Mouse (Mus musculus): ENCODE data around the gene Chdh. TPM values are rescaled to one million over a fixed set of nuclear protein-coding genes. Genes with fewer than 3 reads are reported as not detected.
A peak's percentile ranks its signal among the peaks of the same experiment; 100 is the strongest.

Chdh gene
- polyA plus RNA-seq, 1 experiment from 2014 or later, result 1.5 TPM

GRCm38 (mm10) chr14:29988337-29988736 lies 20.5 kb upstream of the Chdh start:
- H3K9me3 ChIP-seq, result no peaks in the 10 kb centered on the region
- no peaks in the 10 kb centered on the region for H3K4me1 ChIP-seq (replicated peaks)
- H3K4me2 ChIP-seq (replicated peaks), result no peak overlapping the region
- H3K27ac ChIP-seq, result no peak overlapping the region
- no peaks in the 10 kb centered on the region for H3K27me3 ChIP-seq (replicated peaks)
- peaks cover 73% of the 10 kb centered on the region for H3K36me3 ChIP-seq
- H3K4me3 ChIP-seq (replicated peaks), result no peak overlapping the region
- no peak overlapping the region for H3K9ac ChIP-seq
- WGBS, result 95% methylated on average over 4 of the region's 4 CpGs
- ATAC-seq, result no peak

DNA sequence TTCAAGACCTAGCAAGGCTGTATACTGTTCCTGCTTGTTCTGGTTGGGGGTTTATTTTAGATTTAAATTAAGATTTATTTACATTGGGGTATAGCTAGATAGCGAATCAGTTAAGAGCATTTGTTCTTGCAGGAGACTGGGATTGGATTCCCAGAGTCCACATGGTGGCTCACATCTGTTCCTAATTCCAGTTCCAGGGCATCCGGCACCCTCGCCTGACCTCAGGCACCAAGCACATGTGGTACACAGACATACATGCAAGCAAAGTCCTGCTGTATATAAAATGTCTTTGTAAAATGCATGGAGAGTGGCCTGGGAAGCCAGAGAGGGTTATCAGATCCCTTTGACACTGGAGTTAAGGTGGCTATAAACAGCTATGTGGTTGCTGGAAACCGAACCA lies 13.8 kb upstream of the Chdh start:
- ATAC-seq, result no peak
- no peak overlapping the region for H3K27ac ChIP-seq
- H3K4me3 ChIP-seq (replicated peaks), result no peak overlapping the region
- no peak overlapping the region for H3K9ac ChIP-seq
- peaks cover 30% of the 10 kb centered on the region for H3K36me3 ChIP-seq
- H3K4me2 ChIP-seq (replicated peaks), result no peak overlapping the region
- 92% methylated on average over 4 of the region's 4 CpGs for WGBS
- no peaks in the 10 kb centered on the region for H3K27me3 ChIP-seq (replicated peaks)
- 0 out of 2 replicates have a peak, but pooled peaks cover 6% of the 10 kb centered on the region for H3K4me1 ChIP-seq (replicated peaks)
- H3K9me3 ChIP-seq, result no peaks in the 10 kb centered on the region

GRCm38 (mm10) chr14:29996000-29996751 lies 12.6 kb upstream of the Chdh start:
- H3K4me1 ChIP-seq (replicated peaks), result 0 out of 2 replicates have a peak, but pooled peaks cover 12% of the 10 kb centered on the region
- H3K9me3 ChIP-seq, result no peaks in the 10 kb centered on the region
- H3K27ac ChIP-seq, result no peak overlapping the region; the same call in 1 of the 2 replicates
- ATAC-seq, result peak; percentile 90
- no peaks in the 10 kb centered on the region for H3K27me3 ChIP-seq (replicated peaks)
- WGBS, result 76% methylated on average over 11 of the region's 11 CpGs
- H3K4me3 ChIP-seq (replicated peaks), result no peak overlapping the region
- no peak overlapping the region for H3K9ac ChIP-seq
- H3K4me2 ChIP-seq (replicated peaks), result no peak overlapping the region
- H3K36me3 ChIP-seq, result peaks cover 25% of the 10 kb centered on the region

- H3K36me3 ChIP-seq, result peaks cover 18% of the 10 kb centered on the region
- H3K4me3 ChIP-seq (replicated peaks), result no peak overlapping the region
- H3K27me3 ChIP-seq (replicated peaks), result no peaks in the 10 kb centered on the region
- H3K9ac ChIP-seq, result no peak overlapping the region
- H3K4me2 ChIP-seq (replicated peaks), result no peak overlapping the region
- no peaks in the 10 kb centered on the region for H3K9me3 ChIP-seq
- ATAC-seq, result no peak
- H3K4me1 ChIP-seq (replicated peaks), result 0 out of 2 replicates have a peak, but pooled peaks cover 12% of the 10 kb centered on the region
- no peak overlapping the region for H3K27ac ChIP-seq
Observed at GRCm38 (mm10) chr14:29997345-29997744, 11.5 kb upstream of the Chdh start.

- 73% methylated on average over 13 of the region's 13 CpGs for WGBS
- Histone ChIP-seq H3K4me3 (replicated peaks) (no peak overlapping the region), H3K9me3 (no peaks in the 10 kb centered on the region), H3K27ac (no peak overlapping the region), H3K4me1 (replicated peaks) (0 out of 2 replicates have a peak, but pooled peaks cover 12% of the 10 kb centered on the region), H3K9ac (no peak overlapping the region), H3K27me3 (replicated peaks) (no peaks in the 10 kb centered on the region), H3K4me2 (replicated peaks) (no peak overlapping the region), H3K36me3 (peaks cover 7% of the 10 kb centered on the region; the same call in 1 of the 2 replicates)
- ATAC-seq, result no peak
Observed at GRCm38 (mm10) chr14:29998747-29999474, 9.9 kb upstream of the Chdh start.

GRCm38 (mm10) chr14:29999475-29999811 lies 9.4 kb upstream of the Chdh start:
- no peak overlapping the region for H3K27ac ChIP-seq

GRCm38 (mm10) chr14:30009864-30010560 lies 1.2 kb downstream of the Chdh start:
- Histone ChIP-seq H3K4me2 (replicated peaks) (peak overlapping the region; percentile 91), H3K4me1 (replicated peaks) (peaks cover 16% of the 10 kb centered on the region), H3K9me3 (no peaks in the 10 kb centered on the region), H3K9ac (no peak overlapping the region), H3K27ac (no peak overlapping the region), H3K4me3 (replicated peaks) (no peak overlapping the region), H3K27me3 (replicated peaks) (peaks cover 18% of the 10 kb centered on the region; the same call in 1 of the 2 replicates), H3K36me3 (no peaks in the 10 kb centered on the region)
- ATAC-seq, result peak; percentile 46
- 63% methylated on average over 10 of the region's 10 CpGs for WGBS

More at GRCm38 (mm10) chr14:29999475-29999811, 9.4 kb upstream of the Chdh start:
- H3K27me3 ChIP-seq (replicated peaks), result no peaks in the 10 kb centered on the region
- peaks cover 5% of the 10 kb centered on the region; the same call in 1 of the 2 replicates for H3K36me3 ChIP-seq
- H3K4me1 ChIP-seq (replicated peaks), result 0 out of 2 replicates have a peak, but pooled peaks cover 12% of the 10 kb centered on the region
- ATAC-seq, result peak; percentile 35
- no peak overlapping the region for H3K9ac ChIP-seq
- WGBS, result 70% methylated on average over 3 of the region's 3 CpGs
- no peaks in the 10 kb centered on the region for H3K9me3 ChIP-seq
- H3K4me3 ChIP-seq (replicated peaks), result no peak overlapping the region
- H3K4me2 ChIP-seq (replicated peaks), result no peak overlapping the region

GRCm38 (mm10) chr14:30011886-30012560 lies 3.2 kb downstream of the Chdh start:
- ATAC-seq, result no peak
- Histone ChIP-seq H3K9me3 (no peaks in the 10 kb centered on the region), H3K4me2 (replicated peaks) (no peak overlapping the region), H3K27me3 (replicated peaks) (peaks cover 16% of the 10 kb centered on the region; the same call in 1 of the 2 replicates), H3K4me3 (replicated peaks) (no peak overlapping the region), H3K36me3 (no peaks in the 10 kb centered on the region), H3K9ac (no peak overlapping the region), H3K27ac (no peak overlapping the region), H3K4me1 (replicated peaks) (peaks cover 16% of the 10 kb centered on the region)
- WGBS, result 75% methylated on average over 10 of the region's 10 CpGs

GRCm38 (mm10) chr14:30014487-30014886 lies 5.7 kb downstream of the Chdh start:
- ATAC-seq, result no peak
- H3K36me3 ChIP-seq, result no peaks in the 10 kb centered on the region

GRCm38 (mm10) chr14:30015008-30015407 lies 6.2 kb downstream of the Chdh start:
- 0 out of 2 replicates have a peak, but pooled peaks cover 4% of the 10 kb centered on the region for H3K27me3 ChIP-seq (replicated peaks)
- no peak overlapping the region for H3K4me2 ChIP-seq (replicated peaks)
- H3K27ac ChIP-seq, result no peak overlapping the region
- no peak for ATAC-seq
- H3K36me3 ChIP-seq, result no peaks in the 10 kb centered on the region
- no peak overlapping the region for H3K4me3 ChIP-seq (replicated peaks)
- no peaks in the 10 kb centered on the region for H3K9me3 ChIP-seq
- WGBS, result 68% methylated on average over 1 of the region's 1 CpGs
- H3K9ac ChIP-seq, result no peak overlapping the region
- peaks cover 7% of the 10 kb centered on the region; the same call in 1 of the 2 replicates for H3K4me1 ChIP-seq (replicated peaks)

More at GRCm38 (mm10) chr14:30014487-30014886, 5.7 kb downstream of the Chdh start:
- peaks cover 11% of the 10 kb centered on the region; the same call in 1 of the 2 replicates for H3K4me1 ChIP-seq (replicated peaks)
- no peak overlapping the region for H3K4me2 ChIP-seq (replicated peaks)
- H3K27me3 ChIP-seq (replicated peaks), result 0 out of 2 replicates have a peak, but pooled peaks cover 4% of the 10 kb centered on the region
- no peak overlapping the region for H3K9ac ChIP-seq
- H3K4me3 ChIP-seq (replicated peaks), result no peak overlapping the region
- H3K27ac ChIP-seq, result no peak overlapping the region
- no peaks in the 10 kb centered on the region for H3K9me3 ChIP-seq
- 65% methylated on average over 10 of the region's 10 CpGs for WGBS

- 83% methylated on average over 5 of the region's 5 CpGs for WGBS
- no peaks in the 10 kb centered on the region for H3K36me3 ChIP-seq
- ATAC-seq, result no peak
- H3K4me1 ChIP-seq (replicated peaks), result 0 out of 2 replicates have a peak, but pooled peaks cover 6% of the 10 kb centered on the region
- H3K27ac ChIP-seq, result no peak overlapping the region
- no peaks in the 10 kb centered on the region for H3K9me3 ChIP-seq
- H3K4me2 ChIP-seq (replicated peaks), result no peak overlapping the region
- H3K9ac ChIP-seq, result no peak overlapping the region
- no peaks in the 10 kb centered on the region for H3K27me3 ChIP-seq (replicated peaks)
- no peak overlapping the region for H3K4me3 ChIP-seq (replicated peaks)
Observed at GRCm38 (mm10) chr14:30016666-30017065, 7.8 kb downstream of the Chdh start.
